Mouse (Mus musculus) midbrain, embryonic 16.5 days (tissue): ENCODE results near the gene Phf21a. TPM values are rescaled to one million over a fixed set of nuclear protein-coding genes. Genes with fewer than 3 reads are reported as not detected.

Source experiments
- ATAC-seq: fragments of 200-750 bp; cut with Nextera tagmentation; 2 replicates; pipeline ENCODE4 v1.8.0; 2017; ENCODE audit warnings: moderate TSS enrichment
- H3K27ac ChIP-seq: fragments of 300-500 bp; sonication (generic); 2 replicates; pipeline ENCODE4 v1.5.1; 2014; ENCODE audit warnings: mild to moderate bottlenecking, low read length, mixed read lengths
- H3K27me3 ChIP-seq: fragments of 300-500 bp; sonication (generic); 2 replicates; pipeline ENCODE4 v1.6.1; 2014; ENCODE audit warnings: low read depth, low read length, mixed read lengths; ENCODE audit not compliant: control insufficient read depth, insufficient read depth
- H3K36me3 ChIP-seq: fragments of 300-500 bp; sonication (generic); 2 replicates; pipeline ENCODE4 v1.6.1; 2014; ENCODE audit warnings: mild to moderate bottlenecking, low read length, moderate library complexity, mixed read lengths; ENCODE audit not compliant: control insufficient read depth, insufficient read depth
- H3K4me1 ChIP-seq: fragments of 300-500 bp; sonication (generic); 2 replicates; pipeline ENCODE4 v1.6.1; 2014; ENCODE audit warnings: mild to moderate bottlenecking, low read length, mixed read lengths; ENCODE audit not compliant: control insufficient read depth, insufficient read depth
- H3K4me2 ChIP-seq: fragments of 300-500 bp; sonication (generic); 2 replicates; pipeline ENCODE4 v1.6.1; 2014; ENCODE audit warnings: mild to moderate bottlenecking, low read length, mixed read lengths
- H3K4me3 ChIP-seq: fragments of 300-500 bp; sonication (generic); 2 replicates; pipeline ENCODE4 v1.5.1; 2014; ENCODE audit warnings: low read depth, mild to moderate bottlenecking, low read length, moderate library complexity, mixed read lengths
- H3K9ac ChIP-seq: fragments of 300-500 bp; sonication (generic); 2 replicates; pipeline ENCODE4 v1.6.1; 2014; ENCODE audit warnings: low read depth, low read length, mixed read lengths
- H3K9me3 ChIP-seq: fragments of 300-500 bp; sonication (generic); replicated peaks from 2 replicates; pipeline ENCODE4 v1.6.1; 2014; ENCODE audit warnings: mild to moderate bottlenecking, low read length, mixed read lengths; ENCODE audit not compliant: control insufficient read depth, poor library complexity, severe bottlenecking
- WGBS: fragments of 180-500 bp; shearing (Covaris S2); extraction: QIAGEN DNeasy Blood & Tissue Kit; methylation state at CpG from one replicate; pipeline ENCODE4 v1.1.7; 2014; 5-methylcytosine and 5-hydroxymethylcytosine counted together
- polyA plus RNA-seq: library from polyadenylated mRNA; unstranded; fragments of >200 nt; fragmentation: Nextera tagmentation; extraction: Ambion mirVana; gene quantifications from 2 replicates; pipeline ENCODE4 v1.2.1, GENCODE M21; 2015

The Phf21a gene
- polyA plus RNA-seq, 1 experiment from 2014 or later: 33.6 TPM

DNA sequence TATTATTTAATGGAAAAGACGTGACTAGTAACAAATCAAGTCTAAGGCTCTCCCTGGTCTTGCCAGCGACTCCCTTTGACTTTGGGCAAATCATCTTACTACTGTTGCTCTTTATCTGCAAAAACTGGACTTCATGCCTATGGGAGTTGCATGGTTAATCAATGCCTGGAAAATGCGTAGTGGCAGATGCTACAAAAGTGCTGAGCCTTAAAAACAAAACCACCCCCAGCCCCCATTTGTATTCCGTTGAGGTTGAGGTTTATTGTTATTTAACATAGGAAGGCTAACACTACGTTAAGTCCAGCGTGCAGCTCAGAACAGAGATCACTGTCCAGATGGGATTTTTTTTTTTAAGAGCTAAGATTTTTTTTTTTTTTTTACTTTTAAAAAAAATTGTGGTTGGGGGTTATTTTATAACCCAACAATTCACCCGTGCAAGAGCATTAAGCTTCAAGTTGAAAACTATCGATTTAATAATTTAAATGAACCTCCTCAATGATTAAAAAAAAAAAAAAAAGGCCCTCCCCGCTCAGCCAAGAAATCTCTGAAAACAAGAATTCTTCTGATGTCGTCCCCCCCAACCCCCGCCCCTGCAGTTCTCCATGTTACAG lies 89.3 kb downstream of the Phf21a start:
- Histone ChIP-seq H3K4me2 (peak overlapping the region; percentile 83), H3K9me3 (no peaks in the 10 kb centered on the region), H3K4me3 (peak overlapping the region; percentile 75), H3K9ac (peak overlapping the region; percentile 90), H3K36me3 (no peaks in the 10 kb centered on the region), H3K4me1 (peaks cover 22% of the 10 kb centered on the region), H3K27me3 (no peaks in the 10 kb centered on the region), H3K27ac (peak overlapping the region; percentile 100)
- no peak for ATAC-seq
- WGBS: 2% methylated on average over 11 of the region's 11 CpGs

DNA sequence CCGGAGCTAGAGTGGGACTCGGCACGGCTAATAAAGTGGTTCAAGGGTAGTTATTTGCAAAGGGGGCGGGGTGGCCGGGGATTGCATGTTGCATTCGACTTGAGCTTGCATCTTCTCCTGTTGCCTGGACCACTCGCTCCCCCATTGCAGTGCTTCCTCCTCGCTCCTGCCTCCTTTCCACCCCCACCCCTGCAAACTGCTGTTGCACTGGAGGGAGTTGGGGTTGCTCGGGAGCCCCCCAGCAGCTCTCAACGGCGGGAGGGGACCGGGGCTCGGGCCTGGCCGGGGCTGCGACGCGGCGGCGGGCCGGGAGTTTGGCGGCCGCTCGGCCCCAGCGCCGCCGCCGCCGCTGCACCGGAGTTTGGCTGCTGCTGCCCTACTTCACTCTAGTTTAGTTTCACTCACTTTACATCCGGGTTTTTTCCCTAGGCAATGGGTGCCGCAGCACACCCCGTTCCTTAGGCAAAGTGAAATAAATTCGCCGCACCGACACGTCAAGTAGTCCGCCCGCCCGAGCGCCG lies 90.1 kb downstream of the Phf21a start:
- no peaks in the 10 kb centered on the region for H3K27me3 ChIP-seq
- no peaks in the 10 kb centered on the region for H3K36me3 ChIP-seq
- peaks cover 29% of the 10 kb centered on the region for H3K4me1 ChIP-seq
- H3K27ac ChIP-seq: peak overlapping the region; percentile 100
- peak overlapping the region; percentile 75 for H3K4me3 ChIP-seq
- no peaks in the 10 kb centered on the region for H3K9me3 ChIP-seq
- peak; percentile 78 for ATAC-seq
- H3K4me2 ChIP-seq: peak overlapping the region; percentile 83
- H3K9ac ChIP-seq: peak overlapping the region; percentile 90
- under 1% methylated on average over 39 of the region's 41 CpGs for WGBS

DNA sequence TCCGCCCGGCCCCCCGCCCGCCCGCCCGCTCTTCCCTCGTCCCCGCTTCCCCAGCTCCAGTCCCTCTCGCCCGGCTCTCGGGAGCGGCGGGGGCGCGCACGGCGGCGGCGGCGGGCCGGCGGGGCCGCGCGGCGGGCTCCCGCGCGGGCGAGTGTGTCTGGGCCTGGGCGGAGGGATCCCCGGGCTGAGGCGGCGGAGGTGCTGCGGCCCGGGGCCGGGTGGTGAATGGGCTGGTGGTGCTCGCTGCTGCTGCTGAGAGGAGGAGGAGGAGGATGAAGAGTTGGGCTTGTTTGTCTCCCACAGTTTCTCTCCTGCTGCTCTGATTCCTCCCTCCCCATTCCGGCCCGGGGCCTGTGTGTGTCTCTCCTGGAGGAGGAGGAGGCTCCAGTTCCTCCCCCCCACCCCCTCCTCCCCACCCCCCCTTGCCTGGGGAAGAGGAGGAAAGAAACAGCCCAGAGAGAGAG lies 90.7 kb downstream of the Phf21a start:
- peak; percentile 83 for ATAC-seq
- no peaks in the 10 kb centered on the region for H3K36me3 ChIP-seq
- H3K4me3 ChIP-seq: peak overlapping the region; percentile 75
- H3K9ac ChIP-seq: peak overlapping the region; percentile 90
- H3K9me3 ChIP-seq: no peaks in the 10 kb centered on the region
- H3K4me1 ChIP-seq: peaks cover 30% of the 10 kb centered on the region
- peak overlapping the region; percentile 83 for H3K4me2 ChIP-seq
- whole genome bisulfite sequencing: 0% methylated on average over 8 of the region's 40 CpGs
- H3K27me3 ChIP-seq: no peaks in the 10 kb centered on the region
- H3K27ac ChIP-seq: peak overlapping the region; percentile 100

GRCm38 (mm10) chr2:92184077-92184921 lies 91.4 kb downstream of the Phf21a start:
- peak overlapping the region; percentile 83 for H3K4me2 ChIP-seq
- no peaks in the 10 kb centered on the region for H3K27me3 ChIP-seq
- H3K9ac ChIP-seq: peak overlapping the region; percentile 90
- H3K4me3 ChIP-seq: peak overlapping the region; percentile 75
- peaks cover 34% of the 10 kb centered on the region for H3K4me1 ChIP-seq
- H3K36me3 ChIP-seq: no peaks in the 10 kb centered on the region
- H3K27ac ChIP-seq: peak overlapping the region; percentile 100
- no peaks in the 10 kb centered on the region for H3K9me3 ChIP-seq
- peak; percentile 34 for ATAC-seq
- WGBS: 0% methylated on average over 14 of the region's 19 CpGs

DNA sequence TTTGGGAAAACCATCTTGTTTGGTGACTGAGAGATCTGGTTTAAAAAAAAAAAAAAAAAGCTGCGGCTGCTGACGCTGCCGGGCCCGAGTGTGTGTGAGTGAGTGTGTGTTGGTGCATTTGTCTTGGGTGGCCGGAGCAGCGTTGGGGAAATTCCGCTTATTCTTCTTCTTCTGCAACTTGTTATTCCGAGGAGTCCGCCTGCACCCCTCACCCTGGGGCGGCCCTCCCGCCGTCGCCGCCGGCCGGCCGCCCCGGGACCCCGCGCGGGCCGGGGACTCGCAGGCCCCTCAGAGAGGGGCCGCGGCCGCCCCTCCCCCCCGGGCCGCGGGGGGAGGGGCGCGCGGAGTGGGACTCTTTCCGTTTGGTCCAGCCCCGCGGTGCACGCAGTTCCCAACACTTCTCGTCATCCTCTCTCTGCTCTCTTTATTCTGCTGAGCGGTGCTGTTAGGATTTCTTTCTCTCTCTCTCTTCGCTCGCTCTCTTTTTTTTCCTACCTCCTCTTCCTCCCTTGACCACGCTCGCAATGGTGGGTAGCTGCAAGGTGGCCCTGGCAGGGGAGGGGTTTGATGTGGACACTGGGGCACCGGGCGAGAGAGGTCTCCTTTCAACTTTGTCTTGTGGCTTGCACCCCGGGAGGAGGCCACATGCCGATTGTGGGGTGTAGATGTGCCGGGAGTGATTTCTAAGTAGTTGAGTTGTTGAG lies 92.3 kb downstream of the Phf21a start:
- H3K4me1 ChIP-seq: peaks cover 39% of the 10 kb centered on the region
- H3K4me3 ChIP-seq: peak overlapping the region; percentile 75
- no peaks in the 10 kb centered on the region for H3K9me3 ChIP-seq
- under 1% methylated on average over 41 of the region's 47 CpGs for WGBS
- H3K27me3 ChIP-seq: no peaks in the 10 kb centered on the region
- H3K36me3 ChIP-seq: no peaks in the 10 kb centered on the region
- H3K9ac ChIP-seq: peak overlapping the region; percentile 90
- ATAC-seq: 0 out of 2 replicates have a peak, but pooled peaks have one; percentile 11
- H3K4me2 ChIP-seq: peak overlapping the region; percentile 83
- H3K27ac ChIP-seq: peak overlapping the region; percentile 100

GRCm38 (mm10) chr2:92185766-92186450 lies 93.0 kb downstream of the Phf21a start:
- Histone ChIP-seq H3K4me3 (peak overlapping the region; percentile 75), H3K27me3 (no peaks in the 10 kb centered on the region), H3K4me2 (peak overlapping the region; percentile 83), H3K36me3 (no peaks in the 10 kb centered on the region), H3K9me3 (no peaks in the 10 kb centered on the region), H3K9ac (peak overlapping the region; percentile 90), H3K4me1 (peaks cover 39% of the 10 kb centered on the region), H3K27ac (peak overlapping the region; percentile 100)
- WGBS: 5% methylated on average over 11 of the region's 11 CpGs
- ATAC-seq: no peak

DNA sequence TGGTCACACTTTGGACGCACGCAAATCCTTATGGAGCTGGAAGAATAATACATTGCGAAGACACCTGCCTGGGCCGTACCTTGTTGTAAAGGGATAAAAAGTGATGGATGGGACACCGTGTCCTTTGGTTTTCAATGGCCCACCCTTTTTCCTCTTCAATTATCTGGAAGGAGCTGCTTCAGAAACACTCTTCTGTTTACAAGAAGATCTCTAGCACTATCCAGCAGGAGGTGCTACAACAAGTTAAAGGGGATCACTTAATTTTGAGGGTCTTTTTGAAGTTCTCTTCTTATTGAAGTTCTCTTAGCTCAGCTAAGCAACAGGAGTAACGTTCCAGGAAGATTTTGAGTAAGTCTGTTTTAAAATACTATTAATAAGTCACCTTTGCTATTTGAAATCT lies 94.1 kb downstream of the Phf21a start:
- Histone ChIP-seq H3K9me3 (no peaks in the 10 kb centered on the region), H3K27ac (no peak overlapping the region), H3K9ac (no peak overlapping the region), H3K27me3 (no peaks in the 10 kb centered on the region), H3K4me3 (peak overlapping the region; percentile 11; the same call in 1 of the 2 replicates), H3K4me2 (peak overlapping the region; percentile 83), H3K4me1 (peaks cover 35% of the 10 kb centered on the region), H3K36me3 (no peaks in the 10 kb centered on the region)
- no peak for ATAC-seq
- WGBS: 54% methylated on average over 6 of the region's 6 CpGs

DNA sequence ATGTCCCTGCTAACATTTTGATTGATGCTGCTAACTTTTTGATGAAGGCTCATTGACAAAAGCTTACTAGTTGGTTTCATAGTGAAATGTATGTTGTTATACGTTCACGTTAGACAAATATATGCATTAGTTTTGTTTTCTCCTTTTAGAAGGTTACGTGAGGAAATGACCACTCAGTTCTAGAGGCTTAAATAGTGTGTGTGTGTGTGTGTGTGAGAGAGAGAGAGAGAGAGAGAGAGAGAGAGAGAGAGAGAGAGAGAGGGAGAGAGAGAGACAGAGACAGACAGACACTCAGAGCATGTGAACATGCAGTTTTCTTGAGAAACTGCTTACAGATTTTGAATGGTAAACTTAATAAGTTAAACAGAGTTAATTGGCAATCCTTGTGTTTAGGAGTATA lies 95.8 kb downstream of the Phf21a start:
- H3K4me2 ChIP-seq: peak overlapping the region; percentile 29; the same call in 1 of the 2 replicates

More for the DNA sequence above, 95.8 kb downstream of the Phf21a start:
- Histone ChIP-seq H3K36me3 (no peaks in the 10 kb centered on the region), H3K27me3 (no peaks in the 10 kb centered on the region), H3K4me1 (peaks cover 37% of the 10 kb centered on the region), H3K4me3 (no peak overlapping the region), H3K27ac (no peak overlapping the region), H3K9me3 (no peaks in the 10 kb centered on the region), H3K9ac (no peak overlapping the region)
- WGBS: 55% methylated on average over 3 of the region's 3 CpGs
- no peak for ATAC-seq
